Mouse (Mus musculus) heart, adult 2 months (tissue): ENCODE measurements around the gene Fpr3.

Source experiments
- CTCF ChIP-seq: fragments of 200-600 bp; IDR thresholded peaks from 2 replicates; pipeline ENCODE4 v1.8.1; 2022; ENCODE audit warnings: antibody characterized with exemption, mild to moderate bottlenecking, moderate library complexity
- EP300 ChIP-seq: fragments of 200-500 bp; IDR thresholded peaks from 2 replicates; pipeline ENCODE4 v1.6.1; 2011; ENCODE audit warnings: low read depth, low read length, control low read depth; ENCODE audit not compliant: insufficient read depth
- POLR2A ChIP-seq: fragments of 200-500 bp; IDR thresholded peaks from 2 replicates; pipeline ENCODE4 v1.6.1; 2011; ENCODE audit warnings: mild to moderate bottlenecking, low read depth, low read length, control low read depth; ENCODE audit not compliant: insufficient read depth

GRCm38 (mm10) chr17:17837919-17838701 lies 49.5 kb upstream of the Fpr3 start:
- TF ChIP-seq CTCF (peak; percentile 93), EP300 (peak; percentile 95; the same call in 1 of the 2 replicates), POLR2A (peak; percentile 85)
